Mouse (Mus musculus): ENCODE measurements around the gene Cpne6. TPM values are rescaled to one million over a fixed set of nuclear protein-coding genes. Genes with fewer than 3 reads are reported as not detected.

The Cpne6 gene
- total and polyA plus RNA-seq, 3 experiments, result not detected

- TF ChIP-seq HCFC1 (IDR thresholded peaks at IDR 0.05; ENCODE audit: low read depth, low read length), result no peak; the same call in 1 of the 2 replicates
- TF ChIP-seq TBP (IDR thresholded peaks at IDR 0.05; ENCODE audit: low read depth, low read length), result no peak
- no peak for TF ChIP-seq ELF1 (IDR thresholded peaks at IDR 0.05; ENCODE audit: low read depth, low read length)
- TF ChIP-seq CHD2 (IDR thresholded peaks at IDR 0.05; ENCODE audit: low read length), result no peak; the same call in 1 of the 2 replicates
- no peak for TF ChIP-seq ZMIZ1 (IDR thresholded peaks at IDR 0.05; ENCODE audit: low read depth, low read length)
- no peak for TF ChIP-seq NRF1 (IDR thresholded peaks at IDR 0.05; ENCODE audit: insufficient read depth, low read depth, low read length, poor library complexity, severe bottlenecking)
Observed at GRCm38 (mm10) chr14:55540787-55541321, 30.6 kb downstream of the Cpne6 start (continued).

- Histone ChIP-seq H3K27ac (ENCODE audit: control insufficient read depth, low read depth, low read length) (no peak overlapping the region), H3K4me1 (ENCODE audit: control insufficient read depth in 1 of 2, insufficient read depth in 2 of 2, low read length in 2 of 2) (peaks cover 8 to 17% of the 10 kb centered on the region in 2 experiments)
Observed at GRCm38 (mm10) chr14:55542268-55542667, 32.0 kb downstream of the Cpne6 start.

GRCm38 (mm10) chr14:55544334-55544733 is 34.1 kb downstream of the Cpne6 start:
- no peak for DNase-seq (ENCODE audit: low read depth, low spot score)
- H3K79me2 ChIP-seq (ENCODE audit: control insufficient read depth, insufficient read depth, low read length, poor library complexity), result peaks cover 15% of the 10 kb centered on the region
- TF ChIP-seq HCFC1 (IDR thresholded peaks at IDR 0.05; ENCODE audit: low read depth, low read length) (no peak), CHD2 (IDR thresholded peaks at IDR 0.05; ENCODE audit: low read length) (no peak), RAD21 (IDR thresholded peaks at IDR 0.05; ENCODE audit: low read depth, low read length) (no peak)
- no peak overlapping the region for H3K27ac ChIP-seq (ENCODE audit: control insufficient read depth, low read depth, low read length)
- no peaks in the 10 kb centered on the region for H3K27me3 ChIP-seq (ENCODE audit: control insufficient read depth in 1 of 2, insufficient read depth in 2 of 2, low read length in 2 of 2)
- H3K36me3 ChIP-seq (ENCODE audit: control insufficient read depth in 1 of 2, insufficient read depth in 2 of 2, low read length in 2 of 2), result peaks cover 16 to 32% of the 10 kb centered on the region in 2 experiments
- no peak overlapping the region for H3K9ac ChIP-seq (ENCODE audit: control insufficient read depth, low read depth, low read length, poor library complexity, severe bottlenecking)
- peaks cover 8 to 16% of the 10 kb centered on the region in 2 experiments for H3K4me1 ChIP-seq (ENCODE audit: control insufficient read depth in 1 of 2, insufficient read depth in 2 of 2, low read length in 2 of 2)
- H3K9me3 ChIP-seq (replicated peaks; ENCODE audit: insufficient read depth, low read length), result no peaks in the 10 kb centered on the region
- H3K4me3 ChIP-seq (ENCODE audit: control insufficient read depth in 1 of 2, insufficient read depth in 1 of 2, low read depth in 2 of 2, low read length in 2 of 2), result no peak overlapping the region

More at GRCm38 (mm10) chr14:55542268-55542667, 32.0 kb downstream of the Cpne6 start:
- Histone ChIP-seq H3K9ac (ENCODE audit: control insufficient read depth, low read depth, low read length, poor library complexity, severe bottlenecking) (no peak overlapping the region), H3K36me3 (ENCODE audit: control insufficient read depth in 1 of 2, insufficient read depth in 2 of 2, low read length in 2 of 2) (peaks cover 17 to 20% of the 10 kb centered on the region in 2 experiments), H3K79me2 (ENCODE audit: control insufficient read depth, insufficient read depth, low read length, poor library complexity) (peaks cover 15% of the 10 kb centered on the region), H3K4me3 (ENCODE audit: control insufficient read depth in 1 of 2, insufficient read depth in 1 of 2, low read depth in 2 of 2, low read length in 2 of 2) (no peak overlapping the region), H3K9me3 (replicated peaks; ENCODE audit: insufficient read depth, low read length) (no peaks in the 10 kb centered on the region), H3K27me3 (ENCODE audit: control insufficient read depth in 1 of 2, insufficient read depth in 2 of 2, low read length in 2 of 2) (no peaks in the 10 kb centered on the region)
- TF ChIP-seq MAZ (IDR thresholded peaks at IDR 0.05; ENCODE audit: low read depth, low read length), result no peak
- TF ChIP-seq TBP (IDR thresholded peaks at IDR 0.05; ENCODE audit: low read depth, low read length), result no peak
- no peak for TF ChIP-seq EP300 (IDR thresholded peaks at IDR 0.05; ENCODE audit: low read depth in 1 of 2, low read length in 2 of 2)
- no peak for TF ChIP-seq USF2 (IDR thresholded peaks at IDR 0.05; ENCODE audit: borderline replicate concordance in 1 of 2, insufficient read depth in 1 of 2, low read depth in 1 of 2, low read length in 2 of 2)
- no peak for TF ChIP-seq ZKSCAN1 (IDR thresholded peaks at IDR 0.05; ENCODE audit: low read depth, low read length)
- no peak for TF ChIP-seq CTCF (IDR thresholded peaks at IDR 0.05 in 2 of 3, conservative IDR thresholded peaks at IDR 0.05 in 1 of 3; ENCODE audit: control insufficient read depth in 1 of 3, insufficient read depth in 1 of 3, low read depth in 2 of 3, low read length in 3 of 3, poor library complexity in 1 of 3, severe bottlenecking in 1 of 3)
- TF ChIP-seq BHLHE40 (IDR thresholded peaks at IDR 0.05; ENCODE audit: borderline replicate concordance, low read depth, low read length), result no peak
- no peak for TF ChIP-seq SMC3 (IDR thresholded peaks at IDR 0.05; ENCODE audit: low read depth, low read length)
- no peak for TF ChIP-seq NRF1 (IDR thresholded peaks at IDR 0.05; ENCODE audit: insufficient read depth, low read depth, low read length, poor library complexity, severe bottlenecking)
- DNase-seq (ENCODE audit: low read depth, low spot score), result no peak
